Mouse (Mus musculus) spleen, postnatal 36 days (tissue): ENCODE data around the gene Drd4.
A peak's percentile ranks its signal among the peaks of the same experiment; 100 is the strongest.
"Not testable (repeated sequence)": the region's sequence is repeated elsewhere in the genome, so short reads cannot be mapped to it uniquely, and the experiment has no call there.

ENCODE experiments used
- DNase-seq, 2 experiments: peaks; one replicate each; pipeline ENCODE4 v3.0.0; 2022; ENCODE audit warnings: low spot score in 2 of 2, mixed read lengths in 1 of 2

Drd4 gene

DNA sequence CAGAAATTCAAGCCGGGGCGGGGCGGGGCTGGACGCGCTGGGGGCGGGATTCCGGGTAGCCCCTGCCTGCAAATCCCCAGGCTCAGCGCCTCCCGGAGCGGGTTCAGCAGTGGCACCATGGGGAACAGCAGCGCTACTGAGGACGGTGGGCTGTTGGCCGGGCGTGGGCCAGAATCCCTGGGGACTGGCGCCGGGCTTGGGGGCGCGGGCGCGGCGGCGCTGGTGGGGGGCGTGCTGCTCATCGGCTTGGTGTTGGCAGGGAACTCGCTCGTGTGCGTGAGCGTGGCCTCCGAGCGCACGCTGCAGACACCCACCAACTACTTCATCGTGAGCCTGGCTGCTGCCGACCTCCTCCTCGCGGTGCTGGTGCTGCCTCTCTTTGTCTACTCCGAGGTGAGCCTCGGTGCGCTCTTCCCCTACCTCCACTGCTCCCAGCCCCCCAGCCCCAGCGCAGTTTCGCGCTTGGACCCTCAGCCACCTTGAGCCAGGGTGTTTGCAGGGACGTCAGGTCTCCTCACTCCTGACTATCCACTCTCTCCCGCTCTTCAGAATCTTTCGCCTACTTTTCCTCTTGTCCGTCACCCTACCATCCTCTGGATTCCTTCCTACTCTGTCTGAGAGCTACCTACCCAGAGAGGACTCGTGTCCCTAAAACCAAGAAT, at the start of gene Drd4:
TSS of gene Drd4 (plus strand) at position 86 of the 662 bp plus-strand sequence.
- no peak for DNase-seq

DNA sequence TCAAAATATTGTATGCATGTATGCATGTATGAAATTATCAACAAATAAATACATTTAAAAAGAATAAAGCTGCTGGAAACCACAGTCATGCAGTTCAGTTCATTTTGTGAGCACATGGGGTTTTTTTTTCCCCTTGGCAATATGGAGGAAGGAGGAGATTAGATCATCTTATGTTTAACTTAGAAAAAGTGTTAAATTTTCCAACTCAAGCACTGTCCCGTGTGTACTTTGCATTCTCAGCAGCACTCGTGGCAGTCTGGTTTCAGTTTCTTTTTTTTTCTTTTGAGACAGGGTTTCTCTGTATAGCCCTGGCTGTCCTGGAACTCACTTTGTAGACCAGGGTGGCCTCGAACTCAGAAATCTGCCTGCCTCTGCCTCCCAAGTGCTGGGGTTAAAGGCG, 41.3 kb upstream of the Drd4 start:
- not testable (repeated sequence) for DNase-seq

DNA sequence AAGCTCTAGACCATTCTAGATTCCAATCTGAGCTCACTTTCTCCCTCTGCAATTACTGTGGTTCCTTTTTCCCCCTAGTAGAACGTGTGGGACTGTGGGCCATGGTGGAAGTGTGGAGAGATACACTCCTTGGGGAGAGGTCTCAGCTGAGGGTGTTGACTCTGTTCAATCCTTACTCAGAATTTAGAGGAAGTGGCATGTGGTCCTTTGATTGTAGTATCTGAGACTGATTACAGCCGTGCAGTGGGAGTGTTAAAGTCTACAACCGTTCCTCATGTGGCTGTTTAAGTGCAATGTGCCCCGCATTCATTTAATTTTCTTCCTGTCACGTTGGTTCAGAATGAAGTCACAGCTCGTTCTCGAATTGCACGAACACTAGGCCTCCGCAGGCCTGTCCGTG, 35.6 kb upstream of the Drd4 start:
- no peak for DNase-seq

GRCm38 (mm10) chr7:141261480-141261879, 30.3 kb upstream of the Drd4 start:
- no peak for DNase-seq

DNA sequence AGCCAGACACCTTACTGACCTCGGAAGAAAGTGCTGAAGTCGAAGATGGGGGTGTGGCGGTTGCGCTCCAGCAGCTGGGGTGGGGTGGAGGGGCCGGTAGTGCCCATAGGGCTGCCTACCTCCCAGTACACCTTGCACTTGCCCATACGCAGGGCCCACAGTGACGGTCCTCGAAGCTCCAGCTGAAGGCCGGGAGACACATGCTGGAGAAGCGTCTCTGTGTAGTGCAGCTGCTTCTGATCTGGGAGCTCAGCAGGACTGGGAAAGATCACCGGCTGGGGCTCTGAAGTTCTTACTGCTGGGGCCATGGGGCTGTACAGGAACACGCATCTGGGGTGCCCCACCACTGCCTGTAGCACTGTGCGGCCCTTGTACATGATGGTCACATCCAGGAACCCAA, 28.2 kb upstream of the Drd4 start:
- no peak for DNase-seq

- DNase-seq, result no peak
These were observed 27.6 kb upstream of the Drd4 start for GRCm38 (mm10) chr7:141264041-141264700.

DNA sequence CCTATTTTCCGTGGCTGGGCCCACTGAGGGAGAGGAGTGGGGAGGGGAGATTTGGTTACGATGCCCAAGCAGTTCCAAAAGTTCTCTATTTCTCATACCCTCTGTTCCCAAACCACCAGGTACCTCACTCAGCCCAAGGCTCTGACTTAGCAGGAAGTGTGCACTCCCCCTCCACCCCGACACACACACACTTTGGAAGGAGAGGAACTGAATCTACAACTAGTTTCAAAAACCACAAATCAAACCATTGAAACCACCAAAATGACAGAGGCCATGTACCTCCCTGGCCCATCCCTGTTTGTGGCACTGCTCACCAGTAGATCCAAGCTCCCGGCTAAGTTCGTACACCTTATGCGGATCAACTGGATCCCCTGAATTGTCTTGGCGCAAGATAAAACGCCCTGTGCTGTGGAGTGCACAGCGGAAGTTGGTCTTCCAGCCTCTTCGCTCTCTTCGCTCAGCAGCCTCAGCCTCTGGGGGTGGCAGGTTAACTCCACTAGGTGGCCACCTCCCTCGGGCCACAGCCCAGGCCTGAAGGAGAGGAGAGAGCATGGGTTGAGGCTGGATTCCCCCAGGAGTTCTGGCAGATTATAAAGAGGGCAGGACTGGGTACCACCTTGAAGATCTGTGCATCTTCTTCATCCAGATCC, 26.9 kb upstream of the Drd4 start:
- peak; percentile 66 to 69 for DNase-seq

- peak in 1 of 2 experiments; percentile 35 for DNase-seq
These were observed 26.4 kb upstream of the Drd4 start for GRCm38 (mm10) chr7:141265411-141265738.

DNA sequence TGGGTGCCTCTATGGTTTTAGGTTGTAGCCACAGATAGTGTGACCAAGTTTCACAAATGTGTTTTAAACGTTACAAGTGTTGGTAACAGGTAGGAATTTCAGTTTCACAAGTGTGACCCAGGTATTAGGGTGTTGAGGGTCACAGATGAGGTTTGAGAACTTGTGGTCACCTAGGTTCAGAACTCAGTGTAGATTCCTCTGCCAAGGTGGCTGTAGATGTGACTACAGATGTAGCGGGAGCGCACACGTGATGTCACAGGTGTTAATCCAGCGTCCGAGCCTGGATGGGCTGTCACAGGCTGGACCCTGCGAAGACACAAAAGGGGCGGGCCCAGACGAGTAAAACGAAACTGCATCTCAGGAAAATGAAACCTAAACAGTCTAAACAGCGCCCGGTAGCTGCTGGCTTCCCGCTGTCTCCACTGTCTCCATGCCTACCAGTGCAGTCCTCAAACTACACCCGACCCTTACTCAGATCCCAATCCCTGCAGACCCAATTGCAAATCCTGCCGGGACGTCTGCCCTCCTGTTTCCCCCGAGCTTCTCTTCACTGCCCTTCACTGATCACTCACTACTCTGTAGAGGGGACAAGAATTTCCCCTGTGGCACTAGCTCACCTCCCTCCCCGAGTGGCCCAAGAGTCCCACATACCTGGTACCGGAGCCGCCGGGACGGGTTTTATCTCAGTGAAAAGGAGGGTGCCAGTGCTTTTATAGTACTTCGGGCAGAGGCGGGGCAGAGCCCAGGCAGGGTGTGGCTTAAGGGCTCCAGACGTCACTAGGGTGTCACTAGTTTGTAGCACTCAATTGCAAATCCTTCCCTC, 25.9 kb upstream of the Drd4 start, which contains the start of gene Irf7:
TSS of gene Irf7 (minus strand) at position 743 of the 823 bp plus-strand sequence.
- peak; percentile 80 to 84 for DNase-seq

DNA sequence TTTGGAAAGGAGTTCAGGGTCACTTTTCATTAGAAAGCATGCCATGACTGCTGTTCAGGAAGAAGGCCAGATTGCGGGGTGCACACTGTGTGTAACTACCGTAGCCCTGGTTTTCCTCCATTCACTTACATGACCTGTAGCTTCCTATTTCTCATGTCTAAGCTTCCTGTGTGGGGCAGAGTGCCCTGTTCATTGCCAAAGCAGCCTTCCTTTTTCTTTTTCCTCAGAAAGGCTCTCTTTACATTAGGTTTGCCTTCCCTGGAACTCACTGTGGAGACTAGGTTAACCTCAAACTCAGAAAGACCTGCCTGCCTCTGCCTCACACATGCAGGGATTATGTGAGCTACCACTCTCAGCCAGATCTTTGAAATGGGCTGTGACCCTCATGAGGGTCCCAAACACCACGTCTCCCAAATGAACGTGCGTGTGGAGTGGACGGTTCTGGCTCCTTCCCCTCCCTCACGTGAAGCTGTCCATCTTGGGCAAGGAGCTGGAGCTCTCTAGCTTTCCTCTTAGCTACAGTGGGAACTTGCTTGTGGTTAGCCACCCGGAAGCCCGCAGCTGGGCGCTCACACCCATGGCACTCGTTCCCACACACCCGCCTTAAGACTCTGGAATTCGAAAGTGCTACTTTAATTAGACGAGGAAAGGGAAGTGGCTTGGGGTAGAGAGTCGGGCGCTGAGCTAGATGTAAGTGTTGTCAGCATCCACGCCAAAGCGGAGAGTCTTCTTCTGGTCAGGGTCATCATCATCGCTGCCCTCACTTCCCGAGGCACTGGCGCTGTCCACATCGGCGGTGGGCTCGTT, 23.1 kb upstream of the Drd4 start:
- DNase-seq, result peak; percentile 31 to 50

- DNase-seq, result no peak
These were observed 22.6 kb upstream of the Drd4 start for GRCm38 (mm10) chr7:141269273-141269545.

DNA sequence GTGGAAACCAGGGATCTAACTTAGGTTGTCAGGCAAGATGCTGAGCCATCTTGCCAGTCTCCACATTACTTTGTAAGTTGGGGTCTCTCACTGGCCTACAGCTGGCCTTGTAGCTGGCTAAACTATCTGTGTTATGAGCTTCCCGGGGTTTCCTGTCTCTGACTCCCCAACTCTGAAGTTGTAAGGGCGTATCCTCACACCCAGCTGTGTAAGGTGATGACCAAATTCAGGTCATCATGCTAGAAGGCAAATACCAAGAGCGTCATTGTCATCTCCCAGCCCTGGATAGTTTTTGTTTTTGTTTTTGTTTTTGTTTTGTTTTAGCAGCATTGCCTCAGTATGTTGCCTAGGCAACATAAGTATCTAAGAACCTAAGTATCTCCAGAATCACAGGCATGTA, 21.2 kb upstream of the Drd4 start:
- no peak for DNase-seq

DNA sequence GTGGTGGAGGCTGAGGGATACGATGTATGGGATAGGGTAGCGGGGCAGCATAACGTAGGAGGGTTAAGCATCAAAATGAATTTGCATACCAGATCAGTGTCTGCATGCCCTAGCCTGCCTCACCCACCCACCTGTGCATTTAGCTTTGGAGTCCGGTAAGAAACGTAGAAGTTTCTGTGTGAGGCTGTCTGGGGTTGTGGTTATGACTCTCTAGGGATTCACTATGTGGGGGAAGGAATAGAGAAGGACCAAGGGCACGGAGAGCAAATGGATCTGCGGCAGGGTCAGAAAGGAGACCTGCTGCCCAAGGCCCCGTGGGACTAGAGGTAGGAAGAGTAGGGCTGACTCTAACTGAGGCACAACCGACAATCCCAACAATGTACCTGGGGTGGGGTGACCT, 16.4 kb upstream of the Drd4 start:
- DNase-seq, result no peak

GRCm38 (mm10) chr7:141276546-141276945, 15.3 kb upstream of the Drd4 start, which contains the start of gene Cdhr5:
Cdhr5 (minus strand) TSS chr7:141276786.
- DNase-seq, result peak; percentile 36 to 46

- no peak for DNase-seq
These were observed 13.8 kb upstream of the Drd4 start for GRCm38 (mm10) chr7:141277701-141278678.

GRCm38 (mm10) chr7:141278766-141279590, 12.8 kb upstream of the Drd4 start, which contains the start of gene Sct:
Sct (minus strand) TSS chr7:141279133.
- DNase-seq, result no peak

DNA sequence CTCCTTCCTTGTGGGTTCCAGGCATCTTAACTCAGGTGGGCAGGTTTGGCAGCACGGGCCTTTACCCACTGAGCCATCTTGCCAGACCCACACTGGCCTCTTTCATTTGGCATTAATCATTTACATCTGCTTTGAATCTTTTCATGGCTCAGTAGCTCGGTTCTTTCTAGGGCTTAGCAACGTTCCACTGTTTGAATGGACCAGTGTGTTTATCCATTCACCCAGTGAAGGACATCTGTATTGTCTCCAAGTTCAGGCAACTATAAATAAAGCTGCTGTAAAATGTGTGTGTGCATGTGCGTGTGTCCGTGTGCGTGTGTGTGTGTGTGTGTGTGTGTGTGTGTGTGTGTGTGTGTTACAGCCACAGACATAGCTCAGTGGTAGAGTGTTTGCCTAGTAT, 10.4 kb upstream of the Drd4 start:
- DNase-seq, result no peak

- DNase-seq, result no peak
These were observed 9.1 kb upstream of the Drd4 start for GRCm38 (mm10) chr7:141282756-141283155.

DNA sequence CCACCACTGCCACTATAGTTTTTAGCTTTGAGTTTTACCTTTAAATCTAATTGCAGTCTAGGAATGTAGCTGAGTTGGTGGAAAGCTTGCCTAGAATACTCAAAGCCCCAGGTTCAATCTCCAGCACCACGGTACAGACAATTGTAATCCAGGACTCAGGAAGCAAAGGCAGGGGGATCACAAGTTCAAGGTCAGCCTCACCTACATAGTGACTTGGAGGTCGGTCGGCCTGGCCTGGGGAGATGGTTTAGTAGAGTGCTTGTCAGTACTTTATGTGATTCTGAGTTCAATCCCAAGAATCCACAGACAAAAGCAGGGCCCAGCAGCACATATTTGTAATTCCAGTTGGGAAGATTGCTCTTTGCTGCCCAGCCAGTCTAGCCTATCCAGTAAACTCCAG, 3.8 kb upstream of the Drd4 start:
- DNase-seq, result no peak
